Mouse (Mus musculus) frontal cortex, adult 2 months (tissue): Measurements from ENCODE around the gene Vamp9. TPM values are rescaled to one million over a fixed set of nuclear protein-coding genes. Genes with fewer than 3 reads are reported as not detected.

Source experiments
- polyA plus RNA-seq: library from polyadenylated mRNA; depleted of rRNA; stranded (reverse); fragments of >200 nt; gene quantifications from 2 replicates; pipeline ENCODE4 v1.2.3, GENCODE M21; 2012; rRNA removed

Vamp9 gene
- polyA plus RNA-seq, 1 experiment, result 0.86 TPM

Other genes with a start within 250 kb of the Vamp9 start
- gene Rasgef1b, start 177.2 kb upstream of the Vamp9 start, polyA plus RNA-seq, result 45.0 and 52.1 TPM in 2 replicates
- gene Hnrnpd, start 72.7 kb downstream of the Vamp9 start, polyA plus RNA-seq, result 149 and 161 TPM in 2 replicates
- 1.7 and 2.8 TPM in 2 replicates for gene 4930524J08Rik, start 72.8 kb downstream of the Vamp9 start, polyA plus RNA-seq
- 302 and 335 TPM in 2 replicates for gene Hnrnpdl, start 133.4 kb downstream of the Vamp9 start, polyA plus RNA-seq
- 83.9 and 85.0 TPM in 2 replicates for gene Enoph1, start 133.7 kb downstream of the Vamp9 start, polyA plus RNA-seq